Mouse (Mus musculus): ENCODE results near the gene Myo18a.
"Not testable (repeated sequence)": the region's sequence is repeated elsewhere in the genome, so short reads cannot be mapped to it uniquely, and the experiment has no call there.

The Myo18a gene

DNA sequence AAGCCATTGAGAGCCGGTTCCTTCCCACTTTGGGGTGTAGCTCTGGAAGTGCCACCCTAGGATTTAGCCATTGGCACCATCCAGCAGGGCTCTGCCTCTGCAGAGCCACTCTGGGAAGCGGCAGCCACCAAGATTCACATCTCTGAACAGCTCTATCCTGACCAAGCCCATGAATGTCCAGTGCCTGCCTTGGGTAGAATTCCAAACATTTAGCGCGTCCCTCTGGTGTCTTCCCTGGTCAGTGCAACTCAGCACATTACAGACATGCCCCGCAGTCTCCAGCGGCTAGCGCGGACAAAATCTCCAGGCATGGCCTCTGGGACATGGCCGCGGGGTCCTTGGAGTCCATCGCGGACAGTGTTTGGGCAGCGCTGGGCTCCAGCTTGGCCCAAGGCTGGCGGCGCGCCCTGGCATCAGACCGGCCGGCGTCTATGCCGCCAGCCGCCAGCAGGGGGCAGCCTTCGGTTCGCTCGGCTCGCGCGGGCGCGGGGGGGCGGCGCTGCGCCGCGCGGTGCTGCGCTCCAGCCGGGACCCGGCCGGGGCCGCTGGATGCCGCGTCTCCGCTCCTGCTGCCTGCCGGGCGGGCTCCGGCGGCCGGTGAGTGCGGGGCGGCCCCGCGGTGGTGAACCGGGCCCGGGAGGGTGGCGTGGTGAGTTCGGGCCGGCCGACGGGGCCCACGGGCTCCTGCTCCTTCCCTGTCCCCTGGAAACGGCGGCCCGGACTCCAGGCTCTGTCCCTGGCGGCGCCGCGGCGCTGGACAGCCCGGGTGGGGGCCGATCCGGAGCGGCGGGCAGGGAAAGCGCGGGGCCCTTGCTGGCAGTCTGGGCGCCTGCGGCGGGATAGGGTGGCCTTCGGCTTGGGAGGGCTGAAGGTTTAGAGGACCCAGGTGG, at the start of gene Myo18a:
Myo18a (plus strand) TSS at position 464 of the 890 bp plus-strand sequence.
- peak; percentile 86 for DNase-seq

DNA sequence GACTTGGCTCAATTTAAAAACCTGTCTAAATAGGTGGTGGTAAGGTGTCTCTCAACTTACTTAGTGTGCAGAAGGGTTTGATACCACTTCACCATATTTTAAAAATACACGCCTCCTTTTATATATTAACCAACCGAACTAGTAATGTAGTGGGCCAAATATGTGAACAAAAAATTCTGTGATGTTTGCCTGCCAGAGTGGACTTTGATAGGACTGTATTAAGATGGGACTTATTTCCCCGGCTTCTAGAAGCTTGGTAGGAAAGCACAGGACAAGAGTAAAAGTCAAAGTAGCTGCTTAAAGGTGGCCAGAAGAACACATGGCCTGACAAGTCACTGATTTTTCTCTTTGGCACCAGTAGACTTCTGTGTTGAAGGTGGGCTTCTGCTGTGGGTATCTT, 49.3 kb upstream of the Myo18a start:
- DNase-seq, result no peak

DNA sequence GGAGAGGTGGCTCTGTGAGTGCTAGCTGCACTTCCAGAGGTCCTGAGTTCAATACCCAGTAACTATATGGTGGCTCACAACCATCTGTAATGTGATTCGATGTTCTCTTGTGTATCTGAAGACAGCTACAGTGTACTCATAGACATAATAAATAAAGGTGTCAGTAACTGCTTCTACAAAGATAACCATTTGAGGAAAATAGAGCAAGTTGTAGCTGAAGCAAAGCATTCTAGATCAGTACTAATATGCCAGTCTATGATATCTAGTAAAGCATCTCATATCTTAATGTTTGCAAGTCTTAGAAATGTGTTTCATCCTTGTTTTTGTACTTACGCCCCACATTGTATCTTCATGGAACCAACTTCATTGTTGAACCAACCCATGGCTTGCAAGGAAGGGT, 44.0 kb upstream of the Myo18a start:
- no peak for DNase-seq

DNA sequence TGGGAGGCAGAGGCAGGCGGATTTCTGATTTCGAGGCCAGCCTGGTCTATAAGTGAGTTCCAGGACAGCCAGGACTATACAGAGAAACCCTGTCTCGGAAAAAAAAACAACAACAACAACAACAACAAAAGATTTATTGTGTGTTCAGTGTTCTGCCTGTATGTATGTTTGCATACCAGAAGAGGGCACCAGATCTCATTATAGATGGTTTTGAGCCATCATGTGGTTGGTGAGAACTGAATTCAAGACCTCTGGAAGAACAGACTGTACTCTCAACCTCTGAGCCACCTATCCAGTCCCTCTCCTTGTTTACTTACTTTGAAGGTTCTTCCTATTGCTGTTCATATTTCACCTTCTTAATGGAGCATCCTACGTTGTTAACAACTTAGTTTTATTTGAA, 41.7 kb upstream of the Myo18a start:
- no peak for DNase-seq

DNA sequence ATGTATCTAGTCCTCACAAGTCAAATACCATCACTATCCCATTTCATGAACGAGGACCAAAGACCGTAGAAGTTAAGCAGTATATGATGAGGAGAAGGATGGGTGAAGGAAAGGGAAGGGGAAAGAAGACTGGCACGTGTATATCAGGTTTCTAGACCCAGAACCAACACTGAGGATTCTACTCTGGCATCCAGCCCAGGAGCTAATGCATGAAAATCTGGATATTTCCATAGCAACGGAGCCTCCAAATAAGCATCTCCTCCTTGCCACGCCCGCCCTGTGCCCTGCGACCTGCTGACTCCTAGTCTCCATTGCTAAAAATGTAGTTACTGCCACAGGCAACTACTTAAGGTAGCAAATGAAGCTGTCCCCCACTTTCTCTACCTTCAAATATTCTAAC, 38.3 kb upstream of the Myo18a start:
- no peak for DNase-seq

DNA sequence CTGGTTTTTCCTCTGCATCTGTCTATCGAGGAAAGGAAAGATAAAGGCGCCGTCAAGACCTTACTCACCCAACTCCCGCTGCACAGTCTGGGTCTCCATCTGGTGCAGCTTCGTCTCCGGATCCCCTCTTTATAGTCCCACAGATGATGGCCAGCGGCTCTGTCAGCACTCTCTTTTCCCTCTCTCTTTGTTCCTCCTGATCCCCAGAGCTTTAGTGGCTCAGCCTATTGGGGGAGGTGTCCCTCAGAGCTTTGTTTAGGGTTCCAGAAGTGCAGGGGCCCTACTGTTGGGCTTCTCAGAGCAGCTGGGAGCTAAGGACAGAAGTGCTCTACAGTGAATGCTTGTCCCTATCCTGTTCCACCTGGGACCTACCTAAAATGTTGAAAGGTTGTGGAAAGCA, 37.9 kb upstream of the Myo18a start, which contains the start of gene Cryba1:
Cryba1 (minus strand) TSS at position 101 of the 400 bp plus-strand sequence.
- DNase-seq, result no peak

DNA sequence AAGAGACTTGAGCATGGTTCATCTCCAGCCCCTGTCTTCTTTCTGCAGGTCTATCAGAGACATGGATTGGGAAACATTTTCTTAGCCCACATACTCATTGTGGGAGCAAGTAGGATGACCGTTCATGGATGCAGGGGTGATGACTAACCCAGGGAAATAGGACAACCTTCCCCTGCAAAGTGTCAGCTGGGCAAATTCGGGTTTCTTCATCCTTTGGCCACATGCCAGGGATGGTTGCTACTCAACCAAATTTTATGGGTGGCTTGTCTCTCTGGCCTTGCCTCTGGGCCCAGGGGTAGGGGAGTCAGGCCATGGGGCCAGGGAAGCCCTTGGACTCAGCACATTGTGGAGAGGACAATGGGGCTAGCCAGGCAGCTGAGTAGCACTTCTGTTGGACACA, 34.5 kb upstream of the Myo18a start:
- no peak for DNase-seq

DNA sequence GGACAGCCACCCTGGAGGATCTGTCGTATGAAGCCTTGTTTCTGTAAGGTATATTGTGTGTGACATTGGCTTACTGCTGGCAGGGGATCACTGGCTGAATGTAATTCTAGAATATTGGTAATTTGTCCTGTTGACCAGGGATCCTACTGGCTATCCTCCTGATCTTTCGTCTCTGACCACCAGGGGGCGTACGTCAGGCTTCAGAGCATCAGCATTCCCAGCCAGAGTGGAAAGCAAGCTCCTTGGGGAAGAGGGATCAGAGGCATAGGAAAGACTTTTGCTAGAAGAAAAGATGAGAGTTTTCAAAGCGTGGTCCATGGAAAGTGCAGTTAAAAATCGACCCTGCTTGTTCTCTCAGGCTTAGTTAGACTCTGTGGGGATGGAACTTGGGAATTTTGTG, 25.8 kb upstream of the Myo18a start:
- peak; percentile 88 for DNase-seq

DNA sequence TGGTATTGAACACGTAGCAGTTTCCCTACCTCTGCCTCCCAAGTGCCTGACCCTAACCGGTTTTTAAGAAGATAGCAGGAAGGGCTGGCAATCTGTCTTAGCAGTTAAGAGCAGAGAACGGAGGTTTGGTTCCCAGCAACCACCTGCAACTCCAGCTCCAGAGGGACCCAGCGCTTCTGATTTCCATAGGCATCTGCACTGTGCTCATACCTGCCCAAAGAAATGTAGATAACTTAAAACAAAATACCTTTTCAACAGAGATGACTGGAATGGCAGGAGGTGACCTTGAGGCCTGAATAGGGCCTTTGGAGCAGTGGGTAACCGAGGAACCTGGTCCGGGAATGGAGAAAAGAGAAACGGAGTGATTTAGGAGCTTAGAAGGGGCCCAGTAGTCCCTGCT, 24.5 kb upstream of the Myo18a start:
- DNase-seq, result no peak

DNA sequence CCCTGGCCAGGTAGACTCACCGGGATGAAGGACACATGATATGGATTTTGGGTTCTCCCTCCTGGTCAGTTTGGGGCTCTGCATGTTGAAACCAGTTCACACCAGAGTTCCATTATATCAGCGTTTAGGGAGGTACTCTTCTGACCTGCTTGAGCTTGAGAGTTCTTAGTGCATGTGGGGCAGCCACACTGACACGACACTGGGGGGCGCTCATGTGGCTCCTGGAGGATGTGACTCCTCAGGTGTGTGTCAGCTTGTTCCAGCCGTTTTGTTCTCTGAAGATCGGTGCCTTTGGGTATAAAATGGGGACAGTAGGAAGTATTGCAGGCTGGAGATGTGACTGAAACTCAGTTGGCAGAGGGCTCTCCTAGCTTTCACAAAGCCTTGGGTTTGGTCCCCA, 19.1 kb upstream of the Myo18a start:
- peak; percentile 17 for DNase-seq

DNA sequence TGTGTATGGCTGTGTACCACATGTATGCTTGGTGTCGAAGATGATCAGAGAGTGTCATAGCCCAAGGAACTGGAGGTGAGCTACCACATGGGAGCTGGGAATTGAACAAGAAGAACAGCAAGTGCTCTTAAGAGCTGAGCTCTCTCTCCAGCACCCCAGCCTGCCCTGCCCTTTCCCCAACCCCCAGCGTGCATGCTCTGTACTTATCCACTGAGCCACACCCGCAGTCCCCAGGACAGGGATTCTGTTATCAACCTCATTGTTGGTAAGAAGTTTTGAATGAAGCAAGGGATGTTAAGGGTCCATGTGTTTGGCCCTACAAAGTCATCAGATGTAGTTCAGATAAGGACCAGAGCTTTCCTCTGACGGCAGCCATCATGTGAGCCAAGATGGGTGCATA, 16.4 kb upstream of the Myo18a start:
- no peak for DNase-seq

DNA sequence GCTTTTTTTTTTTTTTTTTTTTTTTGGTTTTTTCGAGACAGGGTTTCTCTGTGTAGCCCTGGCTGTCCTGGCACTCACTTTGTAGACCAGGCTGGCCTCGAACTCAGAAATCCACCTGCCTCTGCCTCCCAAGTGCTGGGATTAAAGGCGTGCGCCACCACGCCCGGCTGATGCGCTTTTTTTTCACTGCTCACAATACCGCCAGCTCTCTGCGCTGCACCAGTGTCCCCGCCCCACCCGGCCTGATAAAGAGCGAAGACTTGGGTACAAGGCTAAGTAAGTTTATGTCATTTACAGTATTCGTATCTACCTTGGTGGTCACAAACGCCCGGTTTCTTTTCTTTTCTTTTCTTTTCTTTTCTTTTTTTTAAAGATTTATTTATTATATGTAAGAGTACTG, 15.9 kb upstream of the Myo18a start:
- not testable (repeated sequence) for DNase-seq

DNA sequence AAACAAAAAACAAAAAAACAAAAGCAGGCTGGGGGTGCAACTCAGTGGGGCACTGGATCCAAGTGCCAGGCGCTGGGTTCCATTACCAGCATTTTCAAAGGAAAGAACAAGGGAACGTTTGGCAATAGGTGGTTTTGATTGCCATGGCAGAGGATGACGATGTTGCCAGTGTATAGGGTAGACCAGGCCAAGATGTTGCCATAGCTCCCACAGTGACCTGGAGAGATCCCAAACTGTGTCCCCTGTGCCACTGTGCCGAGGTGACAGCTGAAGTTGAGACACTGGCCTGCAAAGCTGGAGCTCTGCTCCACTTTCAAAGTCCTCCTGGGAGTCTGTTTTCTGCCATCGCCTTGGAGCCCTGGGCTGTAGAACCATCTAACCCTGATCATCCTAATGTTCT, 14.1 kb upstream of the Myo18a start:
- DNase-seq, result no peak

DNA sequence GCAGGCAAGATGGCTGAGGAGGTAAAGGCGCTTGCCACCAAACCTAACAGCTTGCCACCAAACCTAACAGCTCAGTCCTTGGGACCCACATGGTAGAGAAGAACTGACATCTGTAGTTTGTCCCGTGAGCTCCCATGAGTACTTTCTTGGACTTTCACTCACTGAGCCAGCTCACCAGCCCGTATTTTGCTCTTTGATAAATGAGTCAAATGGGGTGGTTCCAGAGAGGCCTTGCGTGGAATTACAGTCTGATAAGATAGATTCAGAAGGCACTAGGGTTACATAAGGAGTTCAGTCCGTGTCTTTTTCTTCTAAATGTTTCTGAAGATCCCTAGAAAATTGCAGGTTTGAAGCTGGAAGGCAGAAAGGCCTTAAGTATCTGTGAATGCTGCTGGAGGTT, 10.5 kb upstream of the Myo18a start:
- DNase-seq, result no peak

DNA sequence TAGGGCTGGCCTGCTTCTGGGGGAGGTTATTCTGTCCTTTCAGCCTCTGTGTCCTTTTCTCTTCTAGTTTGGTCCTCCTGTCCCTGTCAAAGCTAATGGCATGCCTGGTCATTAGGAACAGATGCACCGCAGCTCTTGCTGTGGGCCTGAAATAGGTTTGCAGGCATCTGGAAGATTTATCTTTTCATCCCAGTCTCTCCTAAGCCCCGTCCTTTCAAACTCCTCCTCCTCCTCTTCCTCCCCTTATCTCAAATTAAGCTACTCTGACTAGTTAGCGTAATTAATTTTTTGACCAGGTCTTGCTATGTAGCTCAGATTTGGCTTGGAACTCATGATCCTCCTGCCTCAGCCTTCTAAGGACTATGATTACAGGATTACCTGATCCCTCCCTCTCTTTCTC, 9.6 kb upstream of the Myo18a start:
- no peak for DNase-seq

DNA sequence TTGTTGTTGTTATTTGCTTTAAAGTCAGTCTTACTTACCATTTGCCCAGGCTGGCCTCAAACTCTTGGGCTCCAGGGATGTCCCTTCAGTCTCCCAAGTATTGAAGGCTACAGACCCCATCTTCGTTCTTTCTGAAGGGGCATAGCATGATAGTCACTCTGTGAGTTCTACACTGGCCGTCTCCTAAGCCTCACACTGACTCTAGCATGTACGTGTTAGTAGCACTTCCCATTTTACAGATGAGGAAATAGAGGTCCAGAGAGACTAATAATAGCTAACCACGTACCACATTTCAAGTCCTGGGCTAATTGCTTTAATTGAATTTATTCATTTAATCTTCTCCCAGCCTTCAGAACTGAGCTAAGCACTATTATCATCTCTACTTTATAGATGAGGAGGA, 3.0 kb upstream of the Myo18a start:
- DNase-seq, result no peak

DNA sequence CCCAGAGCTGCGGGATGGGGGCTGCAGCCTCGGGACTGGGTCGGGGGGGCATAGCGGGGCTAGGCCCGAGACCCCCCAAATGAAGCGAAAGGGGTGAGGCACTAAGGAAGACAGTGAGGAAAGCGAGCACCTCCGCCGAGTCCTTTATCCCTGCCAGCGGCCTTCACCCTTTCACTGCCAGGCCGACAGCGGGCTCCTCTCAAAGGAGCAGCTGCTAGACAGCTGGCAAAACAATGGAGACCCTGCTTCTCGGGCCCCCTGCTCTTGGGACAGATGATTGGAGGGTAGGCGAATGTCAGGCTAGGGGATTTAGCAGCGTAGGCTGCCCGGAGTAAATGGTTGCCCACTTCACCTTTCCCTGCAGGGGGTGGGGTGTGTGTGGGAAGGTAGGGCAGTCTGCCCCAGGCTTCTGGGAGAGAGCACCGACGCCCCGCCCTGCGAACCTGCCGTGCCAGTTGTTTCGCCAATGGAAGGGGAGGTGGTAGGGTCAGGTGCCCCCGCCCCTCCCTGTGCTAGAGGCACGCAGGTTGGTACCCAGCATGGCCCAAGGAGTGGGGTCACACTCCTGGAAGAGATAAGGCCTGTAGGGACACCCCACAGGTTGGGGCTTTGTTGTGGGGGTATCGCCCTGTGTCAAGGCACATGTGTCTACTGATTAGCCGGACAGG, 761 bp downstream of the Myo18a start:
- DNase-seq, result peak; percentile 33

DNA sequence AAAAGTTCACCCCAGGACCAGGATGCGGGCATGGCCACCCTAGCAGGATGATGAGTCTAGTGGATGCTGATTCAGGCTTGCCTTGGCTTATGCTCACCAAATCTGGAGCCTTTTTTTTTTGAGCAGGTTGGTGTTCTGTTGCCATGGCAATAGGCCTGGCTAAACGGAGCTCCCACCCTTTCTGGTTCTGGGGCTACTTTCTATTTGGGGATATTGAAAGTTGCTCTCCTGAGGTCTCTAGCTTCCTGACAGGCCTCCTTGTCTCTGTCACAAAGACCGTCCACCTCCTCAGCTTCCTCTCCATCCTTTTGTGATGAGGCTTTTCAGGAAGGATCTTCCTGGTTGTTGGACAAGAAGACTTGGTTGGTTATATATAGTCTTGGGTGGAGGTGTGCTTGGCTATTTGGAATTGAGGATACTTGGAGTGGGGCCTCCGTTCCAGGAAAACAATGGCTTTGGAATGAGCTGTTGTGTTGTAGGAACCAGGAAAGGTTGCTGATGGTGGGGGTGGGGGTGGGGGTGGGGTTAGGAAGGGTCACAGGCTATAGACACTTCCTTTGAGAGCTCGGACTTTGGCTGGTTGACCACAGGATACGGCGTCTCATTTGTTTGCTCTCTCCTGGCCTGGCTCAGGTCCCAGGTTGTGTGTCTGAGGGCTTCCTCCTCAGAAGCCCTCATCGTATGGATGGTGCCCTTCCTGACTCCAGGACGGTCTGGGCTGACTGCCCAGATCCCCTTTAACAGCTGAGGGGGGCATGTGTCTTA, 1.8 kb downstream of the Myo18a start:
- no peak for DNase-seq

DNA sequence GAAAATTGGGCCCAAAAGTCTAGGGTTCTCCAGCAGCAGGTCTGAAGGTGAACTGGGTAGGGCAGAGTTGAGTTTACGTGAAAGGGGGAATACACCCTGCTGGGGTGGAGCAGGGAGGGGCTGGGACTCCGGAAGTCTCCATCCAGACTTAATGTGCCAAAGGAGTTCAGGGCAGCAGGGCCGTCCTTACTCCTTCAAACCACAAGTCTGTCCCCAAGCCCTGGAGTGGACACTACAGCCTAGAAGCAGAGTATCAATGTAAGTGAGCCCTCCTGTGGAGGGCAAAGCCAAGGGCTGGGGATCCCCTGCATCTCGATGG, 2.4 kb downstream of the Myo18a start:
- no peak for DNase-seq

DNA sequence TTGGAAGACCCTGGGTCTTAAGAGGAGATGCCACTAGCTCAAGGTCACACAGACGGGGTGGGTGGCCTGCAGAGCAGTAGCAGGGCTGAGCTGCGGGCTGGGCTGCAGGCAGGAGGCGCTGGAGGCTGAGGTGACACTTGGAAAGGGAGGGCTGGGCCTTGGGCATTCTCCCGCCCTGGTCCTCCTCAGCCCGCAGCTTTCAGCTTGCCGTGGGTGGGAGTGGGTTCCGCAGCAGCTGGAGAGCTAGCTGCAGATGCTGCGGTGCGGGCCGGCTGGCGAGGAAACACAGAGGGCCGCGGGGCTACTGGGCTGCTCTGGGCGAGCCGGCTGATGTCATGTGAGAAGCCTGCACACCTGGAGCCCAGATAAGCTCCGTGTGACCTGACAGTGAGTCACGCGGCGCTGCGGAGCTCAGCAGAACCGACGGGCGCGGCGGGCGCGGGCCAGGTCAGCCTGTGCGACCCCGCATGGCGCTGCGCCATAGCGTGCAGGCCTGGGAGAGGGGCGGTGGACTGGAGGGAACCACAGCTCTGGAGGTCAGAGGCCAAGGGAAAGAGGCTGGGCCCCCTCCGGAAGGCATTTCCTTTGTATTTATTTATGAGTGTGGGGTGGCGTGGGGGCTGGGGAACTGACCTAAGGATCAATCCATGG, 3.4 kb downstream of the Myo18a start:
- peak; percentile 64 for DNase-seq

DNA sequence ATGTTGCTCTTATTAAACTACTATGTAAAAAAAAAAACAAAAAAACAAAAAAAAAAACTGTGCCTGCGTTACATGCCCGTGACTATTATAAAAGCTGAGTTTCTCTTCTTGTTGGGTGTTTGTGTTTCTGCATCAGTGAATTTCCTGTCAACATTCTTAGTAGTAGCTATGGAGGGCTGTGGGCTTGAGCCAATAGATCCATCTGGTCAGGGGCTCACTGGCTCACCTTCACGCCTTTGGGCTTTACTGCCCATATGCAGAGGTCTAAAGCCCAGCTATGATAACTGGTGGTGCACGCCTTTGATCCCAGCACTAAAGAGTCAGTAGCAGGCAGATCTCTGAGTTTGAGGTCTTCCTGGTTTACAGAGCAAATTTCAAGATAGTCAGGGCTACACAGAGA, 6.5 kb downstream of the Myo18a start:
- DNase-seq, result no peak

DNA sequence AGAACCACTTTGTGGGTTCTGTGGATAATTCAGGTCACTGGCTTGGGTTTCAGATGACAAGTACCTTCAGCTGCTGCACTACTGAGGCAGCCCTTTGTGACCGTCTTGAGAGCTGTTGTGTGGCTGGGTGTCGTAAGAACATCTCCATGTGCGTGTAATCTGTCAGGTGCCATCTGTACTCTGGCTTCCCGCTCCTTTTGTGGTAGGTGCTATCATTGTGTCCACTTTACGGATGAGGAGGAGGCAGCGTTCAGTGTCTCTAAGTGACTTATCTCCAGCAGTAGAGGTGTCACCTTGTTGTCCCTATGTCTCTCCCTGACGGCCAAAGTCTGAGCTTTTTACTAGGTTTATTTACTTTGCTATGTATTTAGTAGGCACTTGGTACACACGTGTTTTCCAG, 7.3 kb downstream of the Myo18a start:
- no peak for DNase-seq

All from right cerebral cortex, postnatal 14 days (tissue).